Mouse (Mus musculus) ES-E14 (cell line): ENCODE results near the gene Mov10.
A peak's percentile ranks its signal among the peaks of the same experiment; 100 is the strongest.

ENCODE experiments used
- CHD2 ChIP-seq: IDR thresholded peaks from 2 replicates; pipeline ENCODE4 v1.6.1; 2014; ENCODE audit warnings: mild to moderate bottlenecking, low read depth, low read length, inconsistent platforms
- HCFC1 ChIP-seq: IDR thresholded peaks from 2 replicates; pipeline ENCODE4 v1.6.1; 2012; ENCODE audit warnings: low read length, inconsistent platforms, borderline replicate concordance; ENCODE audit not compliant: insufficient read depth
- MAFK ChIP-seq: IDR thresholded peaks from 2 replicates; pipeline ENCODE4 v1.6.1; 2014; ENCODE audit warnings: mild to moderate bottlenecking, low read depth, low read length, inconsistent platforms; ENCODE audit not compliant: insufficient read depth
- ZC3H11A ChIP-seq: IDR thresholded peaks from 2 replicates; pipeline ENCODE4 v1.6.1; 2012; ENCODE audit warnings: low read depth, mild to moderate bottlenecking, inconsistent platforms, low read length, borderline replicate concordance
- ZNF384 ChIP-seq: IDR thresholded peaks from 2 replicates; pipeline ENCODE4 v1.6.1; 2012; ENCODE audit warnings: low read depth, low read length, inconsistent platforms

GRCm38 (mm10) chr3:104770035-104770434, 48.3 kb downstream of the Mov10 start:
- TF ChIP-seq HCFC1 (no peak), ZC3H11A (0 out of 2 replicates have a peak, but pooled peaks have one; percentile 19), ZNF384 (no peak), MAFK (no peak), CHD2 (no peak)
